Mouse (Mus musculus): ENCODE results near the gene Ercc8. TPM values are rescaled to one million over a fixed set of nuclear protein-coding genes. Genes with fewer than 3 reads are reported as not detected.

Ercc8 gene
- polyA plus RNA-seq, 1 experiment from 2014 or later, result 8.0 TPM

DNA sequence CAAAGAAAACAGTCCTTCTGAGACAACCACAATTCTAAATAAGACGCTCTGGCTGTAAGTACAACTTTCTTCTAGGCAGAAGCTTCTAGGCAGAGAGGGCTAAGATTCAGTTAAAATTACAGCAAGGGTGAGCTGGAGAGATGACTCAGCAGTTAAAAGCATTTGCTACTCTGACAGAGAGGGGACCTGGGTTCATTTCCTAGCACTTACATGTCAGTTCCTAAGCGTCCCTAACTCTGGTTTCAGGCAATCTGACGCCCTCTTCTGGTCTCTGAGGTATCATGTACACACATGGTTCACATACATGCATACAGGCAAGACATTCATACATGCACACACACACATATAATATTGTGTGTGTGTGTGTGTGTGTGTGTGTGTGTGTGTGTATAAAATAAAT lies 27.0 kb downstream of the Ercc8 start:
- H3K9ac ChIP-seq (ENCODE audit: low read depth, low read length), result no peak overlapping the region
- no peak overlapping the region for H3K4me3 ChIP-seq (ENCODE audit: low read depth, low read length)
- H3K27me3 ChIP-seq (replicated peaks; ENCODE audit: control insufficient read depth, insufficient read depth, low read length), result no peaks in the 10 kb centered on the region
- no peak for ATAC-seq
- no peak overlapping the region for H3K27ac ChIP-seq (ENCODE audit: low read depth, low read length)
- no peak overlapping the region for H3K4me2 ChIP-seq (replicated peaks; ENCODE audit: low read depth)
- H3K4me1 ChIP-seq (replicated peaks; ENCODE audit: control insufficient read depth, insufficient read depth, low read length), result no peaks in the 10 kb centered on the region
- peaks cover 52% of the 10 kb centered on the region for H3K36me3 ChIP-seq (ENCODE audit: control insufficient read depth, insufficient read depth)
- 95% methylated on average over 3 of the region's 3 CpGs for WGBS
- H3K9me3 ChIP-seq (ENCODE audit: control insufficient read depth), result no peaks in the 10 kb centered on the region
- no peak for TF ChIP-seq CTCF (IDR thresholded peaks at IDR 0.05; ENCODE audit: low read depth)

DNA sequence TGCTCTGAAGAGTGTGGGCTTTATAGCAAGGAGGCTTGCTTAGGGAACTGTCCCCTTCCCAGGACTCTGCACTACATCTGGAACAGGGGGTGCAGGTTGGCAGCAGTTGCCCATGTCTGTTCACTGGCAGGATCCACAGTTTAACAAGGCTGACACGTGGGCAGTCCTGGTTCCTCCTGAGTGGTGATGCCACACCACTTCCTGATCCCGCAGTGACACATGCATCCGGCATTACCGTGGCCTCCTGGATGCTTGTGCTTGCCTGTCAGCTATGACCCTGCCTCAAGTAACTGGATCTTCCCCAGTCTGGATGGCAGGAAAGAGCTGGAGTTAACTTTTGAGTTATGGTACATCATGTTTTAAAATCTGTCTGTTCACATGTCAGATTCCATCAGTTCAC lies 29.5 kb downstream of the Ercc8 start:
- Histone ChIP-seq H3K9ac (ENCODE audit: low read depth, low read length) (no peak overlapping the region), H3K4me1 (replicated peaks; ENCODE audit: control insufficient read depth, insufficient read depth, low read length) (no peaks in the 10 kb centered on the region), H3K27ac (ENCODE audit: low read depth, low read length) (no peak overlapping the region), H3K4me3 (ENCODE audit: low read depth, low read length) (no peak overlapping the region), H3K9me3 (ENCODE audit: control insufficient read depth) (no peaks in the 10 kb centered on the region), H3K36me3 (ENCODE audit: control insufficient read depth, insufficient read depth) (peaks cover 31% of the 10 kb centered on the region), H3K4me2 (replicated peaks; ENCODE audit: low read depth) (no peak overlapping the region), H3K27me3 (replicated peaks; ENCODE audit: control insufficient read depth, insufficient read depth, low read length) (no peaks in the 10 kb centered on the region)
- no peak for ATAC-seq
- TF ChIP-seq CTCF (IDR thresholded peaks at IDR 0.05; ENCODE audit: low read depth), result no peak
- 79% methylated on average over 4 of the region's 4 CpGs for WGBS

- peak; percentile 69; the same call in 1 of the 2 replicates for ATAC-seq
- WGBS, result 46% methylated on average over 11 of the region's 11 CpGs
- Histone ChIP-seq H3K4me3 (ENCODE audit: low read depth, low read length) (no peak overlapping the region), H3K27me3 (replicated peaks; ENCODE audit: control insufficient read depth, insufficient read depth, low read length) (no peaks in the 10 kb centered on the region), H3K9ac (ENCODE audit: low read depth, low read length) (no peak overlapping the region), H3K4me2 (replicated peaks; ENCODE audit: low read depth) (no peak overlapping the region), H3K4me1 (replicated peaks; ENCODE audit: control insufficient read depth, insufficient read depth, low read length) (no peaks in the 10 kb centered on the region), H3K27ac (ENCODE audit: low read depth, low read length) (no peak overlapping the region), H3K9me3 (ENCODE audit: control insufficient read depth) (no peaks in the 10 kb centered on the region), H3K36me3 (ENCODE audit: control insufficient read depth, insufficient read depth) (peaks cover 27% of the 10 kb centered on the region)
- TF ChIP-seq CTCF (IDR thresholded peaks at IDR 0.05; ENCODE audit: low read depth), result peak; percentile 89
Measured at GRCm38 (mm10) chr13:108191074-108191720, 32.7 kb downstream of the Ercc8 start.

GRCm38 (mm10) chr13:108195474-108195873 lies 36.9 kb downstream of the Ercc8 start:
- Histone ChIP-seq H3K9ac (ENCODE audit: low read depth, low read length) (no peak overlapping the region), H3K4me1 (replicated peaks; ENCODE audit: control insufficient read depth, insufficient read depth, low read length) (no peaks in the 10 kb centered on the region), H3K36me3 (ENCODE audit: control insufficient read depth, insufficient read depth) (peaks cover 17% of the 10 kb centered on the region), H3K4me3 (ENCODE audit: low read depth, low read length) (no peak overlapping the region), H3K4me2 (replicated peaks; ENCODE audit: low read depth) (no peak overlapping the region), H3K27ac (ENCODE audit: low read depth, low read length) (no peak overlapping the region), H3K27me3 (replicated peaks; ENCODE audit: control insufficient read depth, insufficient read depth, low read length) (no peaks in the 10 kb centered on the region), H3K9me3 (ENCODE audit: control insufficient read depth) (no peaks in the 10 kb centered on the region)
- TF ChIP-seq CTCF (IDR thresholded peaks at IDR 0.05; ENCODE audit: low read depth), result no peak
- 87% methylated on average over 6 of the region's 6 CpGs for WGBS
- ATAC-seq, result no peak

DNA sequence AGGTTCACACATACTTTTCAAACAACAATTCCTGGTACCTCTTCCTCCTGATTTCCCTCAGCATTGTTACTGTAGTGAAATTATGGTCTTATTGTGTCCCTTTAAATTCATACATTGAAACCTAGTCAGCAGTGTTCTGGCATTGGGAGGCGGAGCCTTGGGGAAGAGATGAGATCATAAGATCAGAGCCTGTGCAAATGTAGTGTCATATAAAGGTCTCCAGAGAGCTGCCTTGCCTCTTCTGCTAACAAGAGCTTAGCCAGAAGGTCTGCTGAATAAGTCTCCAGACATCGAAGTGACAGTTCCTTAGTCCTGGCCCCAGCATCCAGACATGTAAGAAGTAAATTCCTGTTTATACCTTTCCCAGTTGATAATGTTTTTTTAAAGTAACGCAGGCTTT lies 46.3 kb downstream of the Ercc8 start:
- no peak overlapping the region for H3K4me2 ChIP-seq (replicated peaks; ENCODE audit: low read depth)
- H3K4me3 ChIP-seq (ENCODE audit: low read depth, low read length), result no peak overlapping the region
- no peaks in the 10 kb centered on the region for H3K36me3 ChIP-seq (ENCODE audit: control insufficient read depth, insufficient read depth)
- ATAC-seq, result no peak
- H3K9ac ChIP-seq (ENCODE audit: low read depth, low read length), result no peak overlapping the region
- 71% methylated on average over 3 of the region's 3 CpGs for WGBS
- H3K4me1 ChIP-seq (replicated peaks; ENCODE audit: control insufficient read depth, insufficient read depth, low read length), result no peaks in the 10 kb centered on the region
- TF ChIP-seq CTCF (IDR thresholded peaks at IDR 0.05; ENCODE audit: low read depth), result no peak
- no peak overlapping the region for H3K27ac ChIP-seq (ENCODE audit: low read depth, low read length)
- no peaks in the 10 kb centered on the region for H3K9me3 ChIP-seq (ENCODE audit: control insufficient read depth)
- no peaks in the 10 kb centered on the region for H3K27me3 ChIP-seq (replicated peaks; ENCODE audit: control insufficient read depth, insufficient read depth, low read length)

DNA sequence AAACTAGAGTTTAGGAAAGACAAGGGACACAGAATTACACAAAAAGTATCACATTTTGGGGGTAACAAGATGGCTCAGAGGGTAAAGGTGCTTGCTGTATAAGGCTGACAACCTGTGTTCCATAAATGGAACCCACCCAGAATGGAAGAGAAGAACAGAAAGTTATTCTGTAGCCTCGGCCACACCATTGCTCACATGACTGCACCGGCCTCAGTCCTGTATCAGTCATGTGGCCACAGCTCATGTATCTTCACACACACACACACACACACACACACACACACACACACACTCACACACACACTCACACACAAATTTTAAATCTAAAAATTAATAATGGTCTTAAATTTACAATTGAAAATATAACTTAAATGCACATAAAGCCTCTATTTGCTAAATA lies 48.9 kb downstream of the Ercc8 start:
- Histone ChIP-seq H3K4me3 (ENCODE audit: low read depth, low read length) (no peak overlapping the region), H3K4me1 (replicated peaks; ENCODE audit: control insufficient read depth, insufficient read depth, low read length) (no peaks in the 10 kb centered on the region), H3K9me3 (ENCODE audit: control insufficient read depth) (no peaks in the 10 kb centered on the region), H3K9ac (ENCODE audit: low read depth, low read length) (no peak overlapping the region), H3K27ac (ENCODE audit: low read depth, low read length) (no peak overlapping the region), H3K27me3 (replicated peaks; ENCODE audit: control insufficient read depth, insufficient read depth, low read length) (no peaks in the 10 kb centered on the region), H3K36me3 (ENCODE audit: control insufficient read depth, insufficient read depth) (no peaks in the 10 kb centered on the region), H3K4me2 (replicated peaks; ENCODE audit: low read depth) (no peak overlapping the region)
- 75% methylated on average over 2 of the region's 2 CpGs for WGBS
- no peak for TF ChIP-seq CTCF (IDR thresholded peaks at IDR 0.05; ENCODE audit: low read depth)
- no peak for ATAC-seq

GRCm38 (mm10) chr13:108208090-108208489 lies 49.6 kb downstream of the Ercc8 start:
- H3K9me3 ChIP-seq (ENCODE audit: control insufficient read depth), result no peaks in the 10 kb centered on the region

More at GRCm38 (mm10) chr13:108208090-108208489, 49.6 kb downstream of the Ercc8 start:
- H3K36me3 ChIP-seq (ENCODE audit: control insufficient read depth, insufficient read depth), result no peaks in the 10 kb centered on the region
- H3K9ac ChIP-seq (ENCODE audit: low read depth, low read length), result no peak overlapping the region
- no peak for ATAC-seq
- no peak overlapping the region for H3K4me2 ChIP-seq (replicated peaks; ENCODE audit: low read depth)
- TF ChIP-seq CTCF (IDR thresholded peaks at IDR 0.05; ENCODE audit: low read depth), result no peak
- no peak overlapping the region for H3K27ac ChIP-seq (ENCODE audit: low read depth, low read length)
- H3K4me3 ChIP-seq (ENCODE audit: low read depth, low read length), result no peak overlapping the region
- H3K27me3 ChIP-seq (replicated peaks; ENCODE audit: control insufficient read depth, insufficient read depth, low read length), result no peaks in the 10 kb centered on the region
- 73% methylated on average over 5 of the region's 5 CpGs for WGBS
- no peaks in the 10 kb centered on the region for H3K4me1 ChIP-seq (replicated peaks; ENCODE audit: control insufficient read depth, insufficient read depth, low read length)

Data from intestine, postnatal 0 days (tissue).